Comparison of ENCODE assay signal across 9 mouse cellular contexts in genomic region chr9:68941037-68941436, GRCm38 (mm10).
A peak's percentile ranks its signal among the peaks of the same experiment; 100 is the strongest.
DNase-seq lines count a peak whose midpoint lies in the region; ATAC-seq lines count a peak whose summit lies in the region.
"Had no signal": no experiment of that assay in that cellular context is flagged by ENCODE, and none has a peak within 500 bp of the region (broad histone marks: within the 10 kb centered on the region; RNA-seq: fewer than 3 reads in every experiment).

No protein-coding gene starts in this region.

- no peak for ATAC-seq in midbrain, embryonic 14.5 days (ENCODE audit: low FRiP score, low TSS enrichment)
- ATAC-seq in midbrain, embryonic 13.5 days, result no peak
- no peak for ATAC-seq in erythroid progenitor cell, adult 5-6 weeks (replicated peaks; ENCODE audit: low FRiP score, poor library complexity, severe bottlenecking)

- H3K36me3 ChIP-seq in midbrain, embryonic 14.5 days (ENCODE audit: control insufficient read depth, insufficient read depth, low read length), result no peaks in the 10 kb centered on the region
- H3K36me3 ChIP-seq in midbrain, embryonic 13.5 days, result no peaks in the 10 kb centered on the region
- H3K36me3 ChIP-seq: neural tube, embryonic 12.5 days had no signal

- no peaks in the 10 kb centered on the region for H3K27me3 ChIP-seq in midbrain, embryonic 14.5 days (ENCODE audit: control insufficient read depth, insufficient read depth, low read length)
- H3K27me3 ChIP-seq in midbrain, embryonic 13.5 days, result no peaks in the 10 kb centered on the region; the same call in 1 of the 2 replicates
- H3K27me3 ChIP-seq: neural tube, embryonic 12.5 days had no signal

- intact Hi-C loops in heart, postnatal 14 days (cut with DNase I), result no loop called here

- peak; percentile 55 for DNase-seq in adrenal gland, postnatal 14 days
- DNase-seq in adrenal gland, adult 18-20 months (ENCODE audit: low spot score in 2 of 2), result no peak
- DNase-seq in midbrain, embryonic 14.5 days, result peak; percentile 16
- peak; percentile 64 to 65 for DNase-seq in heart, postnatal 14 days
- DNase-seq in left cerebral cortex, adult 18-20 months (ENCODE audit: low spot score in 2 of 2), result peak; percentile 30 to 59
- DNase-seq in ovary, postnatal 10 days (ENCODE audit: low spot score), result no peak

- WGBS in midbrain, embryonic 14.5 days, result 58% methylated on average over 7 of the region's 7 CpGs
- WGBS in midbrain, embryonic 13.5 days, result 67% methylated on average over 7 of the region's 7 CpGs

- H3K27ac ChIP-seq in midbrain, embryonic 14.5 days (replicated peaks; ENCODE audit: low read depth, low read length), result no peak overlapping the region
- no peak overlapping the region for H3K27ac ChIP-seq in midbrain, embryonic 13.5 days
- H3K27ac ChIP-seq: neural tube, embryonic 12.5 days had no signal

- H3K4me1 ChIP-seq in midbrain, embryonic 14.5 days (ENCODE audit: control insufficient read depth, insufficient read depth, low read length), result 0 out of 2 replicates have a peak, but pooled peaks cover 8% of the 10 kb centered on the region
- no peaks in the 10 kb centered on the region for H3K4me1 ChIP-seq in midbrain, embryonic 13.5 days (replicated peaks)
- H3K4me1 ChIP-seq: neural tube, embryonic 12.5 days had no signal

- no peak overlapping the region for H3K9ac ChIP-seq in midbrain, embryonic 14.5 days (replicated peaks; ENCODE audit: low read length)
- no peak overlapping the region for H3K9ac ChIP-seq in midbrain, embryonic 13.5 days (replicated peaks)
- H3K9ac ChIP-seq: neural tube, embryonic 12.5 days had no signal

- no peak overlapping the region for H3K4me2 ChIP-seq in midbrain, embryonic 14.5 days (ENCODE audit: low read length)
- H3K4me2 ChIP-seq in midbrain, embryonic 13.5 days (replicated peaks), result no peak overlapping the region
- H3K4me2 ChIP-seq: neural tube, embryonic 12.5 days had no signal

- no peaks in the 10 kb centered on the region for H3K9me3 ChIP-seq in midbrain, embryonic 14.5 days (ENCODE audit: control insufficient read depth, low read length)
- H3K9me3 ChIP-seq in midbrain, embryonic 13.5 days, result 0 out of 2 replicates have a peak, but pooled peaks cover 5% of the 10 kb centered on the region
- H3K9me3 ChIP-seq: neural tube, embryonic 12.5 days had no signal

- H3K4me3 ChIP-seq in midbrain, embryonic 14.5 days (replicated peaks; ENCODE audit: low read depth, low read length), result no peak overlapping the region
- no peak overlapping the region for H3K4me3 ChIP-seq in midbrain, embryonic 13.5 days (replicated peaks)
- H3K4me3 ChIP-seq: neural tube, embryonic 12.5 days had no signal

Comparison
In these comparisons a context has a peak if more than half of its experiments do, and no peak if none do; other contexts are left out.
1. DNase-seq: peak in adrenal gland, postnatal 14 days (single experiment), midbrain, embryonic 14.5 days (single experiment), heart, postnatal 14 days (2 of 2) and left cerebral cortex, adult 18-20 months (2 of 2); none in adrenal gland, adult 18-20 months (0 of 2) and ovary, postnatal 10 days (single experiment).